Mouse (Mus musculus): ENCODE results near the gene Atxn1. TPM values are rescaled to one million over a fixed set of nuclear protein-coding genes. Genes with fewer than 3 reads are reported as not detected.

Atxn1 gene
- 10.4 and 10.8 TPM in 2 replicates for polyA plus RNA-seq (2015; fragmentation: Nextera tagmentation; extraction: Ambion mirVana)

- Histone ChIP-seq H3K9ac (ENCODE audit: low read depth, low read length) (peak within 1 kb of the TSS; percentile 99), H3K36me3 (ENCODE audit: control insufficient read depth, insufficient read depth, low read length) (no peaks in the 10 kb centered on the region), H3K9me3 (replicated peaks; ENCODE audit: control insufficient read depth, low read length, poor library complexity, severe bottlenecking) (no peaks in the 10 kb centered on the region), H3K27me3 (ENCODE audit: control insufficient read depth, insufficient read depth, low read depth, low read length) (no peaks in the 10 kb centered on the region; the same call in 1 of the 2 replicates), H3K4me3 (ENCODE audit: low read depth, low read length) (peak within 1 kb of the TSS; percentile 94), H3K4me1 (ENCODE audit: control insufficient read depth, insufficient read depth, low read length) (peaks cover 38% of the 10 kb centered on the region), H3K4me2 (ENCODE audit: low read length) (peak within 1 kb of the TSS; percentile 78), H3K27ac (ENCODE audit: low read length) (peak within 1 kb of the TSS; percentile 97)
- peak; percentile 80 for ATAC-seq
- WGBS = 0% methylated on average over 38 of the region's 53 CpGs
Measured at GRCm38 (mm10) chr13:45964853-45965593, at the start of gene Atxn1. TSS of gene Atxn1 (minus strand) at chr13:45965008.

GRCm38 (mm10) chr13:46011232-46011631, 46.4 kb upstream of the Atxn1 start:
- H3K36me3 ChIP-seq (ENCODE audit: control insufficient read depth, insufficient read depth, low read length) = no peaks in the 10 kb centered on the region
- no peak overlapping the region for H3K4me3 ChIP-seq (ENCODE audit: low read depth, low read length)
- no peak overlapping the region for H3K27ac ChIP-seq (ENCODE audit: low read length)
- no peak overlapping the region for H3K4me2 ChIP-seq (ENCODE audit: low read length)
- H3K9ac ChIP-seq (ENCODE audit: low read depth, low read length) = no peak overlapping the region
- H3K27me3 ChIP-seq (ENCODE audit: control insufficient read depth, insufficient read depth, low read depth, low read length) = no peaks in the 10 kb centered on the region
- H3K9me3 ChIP-seq (replicated peaks; ENCODE audit: control insufficient read depth, low read length, poor library complexity, severe bottlenecking) = no peaks in the 10 kb centered on the region
- WGBS = 46% methylated on average over 9 of the region's 9 CpGs
- no peak for ATAC-seq
- H3K4me1 ChIP-seq (ENCODE audit: control insufficient read depth, insufficient read depth, low read length) = peaks cover 18% of the 10 kb centered on the region

- Histone ChIP-seq H3K27ac (ENCODE audit: low read length) (no peak overlapping the region), H3K9me3 (replicated peaks; ENCODE audit: control insufficient read depth, low read length, poor library complexity, severe bottlenecking) (no peaks in the 10 kb centered on the region), H3K4me2 (ENCODE audit: low read length) (no peak overlapping the region), H3K9ac (ENCODE audit: low read depth, low read length) (no peak overlapping the region), H3K36me3 (ENCODE audit: control insufficient read depth, insufficient read depth, low read length) (no peaks in the 10 kb centered on the region), H3K4me3 (ENCODE audit: low read depth, low read length) (no peak overlapping the region), H3K27me3 (ENCODE audit: control insufficient read depth, insufficient read depth, low read depth, low read length) (no peaks in the 10 kb centered on the region), H3K4me1 (ENCODE audit: control insufficient read depth, insufficient read depth, low read length) (peaks cover 26% of the 10 kb centered on the region)
- no peak for ATAC-seq
- WGBS = 83% methylated on average over 12 of the region's 12 CpGs
Measured at GRCm38 (mm10) chr13:46010075-46010474, 45.3 kb upstream of the Atxn1 start.

GRCm38 (mm10) chr13:46008831-46009666, 44.2 kb upstream of the Atxn1 start:
- whole genome bisulfite sequencing = 7% methylated on average over 30 of the region's 30 CpGs

GRCm38 (mm10) chr13:46006211-46007102, 41.6 kb upstream of the Atxn1 start:
- Histone ChIP-seq H3K9me3 (replicated peaks; ENCODE audit: control insufficient read depth, low read length, poor library complexity, severe bottlenecking) (no peaks in the 10 kb centered on the region), H3K4me2 (ENCODE audit: low read length) (peak overlapping the region; percentile 26; the same call in 1 of the 2 replicates), H3K27ac (ENCODE audit: low read length) (peak overlapping the region; percentile 43), H3K27me3 (ENCODE audit: control insufficient read depth, insufficient read depth, low read depth, low read length) (no peaks in the 10 kb centered on the region), H3K9ac (ENCODE audit: low read depth, low read length) (0 out of 2 replicates have a peak overlapping the region, but pooled peaks have one; percentile 11), H3K4me1 (ENCODE audit: control insufficient read depth, insufficient read depth, low read length) (peaks cover 26% of the 10 kb centered on the region), H3K36me3 (ENCODE audit: control insufficient read depth, insufficient read depth, low read length) (no peaks in the 10 kb centered on the region), H3K4me3 (ENCODE audit: low read depth, low read length) (no peak overlapping the region)
- peak; percentile 74 for ATAC-seq
- 2% methylated on average over 4 of the region's 4 CpGs for WGBS

More at GRCm38 (mm10) chr13:46008831-46009666, 44.2 kb upstream of the Atxn1 start:
- no peaks in the 10 kb centered on the region for H3K27me3 ChIP-seq (ENCODE audit: control insufficient read depth, insufficient read depth, low read depth, low read length)
- H3K9me3 ChIP-seq (replicated peaks; ENCODE audit: control insufficient read depth, low read length, poor library complexity, severe bottlenecking) = no peaks in the 10 kb centered on the region
- 0 out of 2 replicates have a peak, but pooled peaks have one; percentile 28 for ATAC-seq
- peak overlapping the region; percentile 47 for H3K4me2 ChIP-seq (ENCODE audit: low read length)
- H3K4me1 ChIP-seq (ENCODE audit: control insufficient read depth, insufficient read depth, low read length) = peaks cover 26% of the 10 kb centered on the region
- no peaks in the 10 kb centered on the region for H3K36me3 ChIP-seq (ENCODE audit: control insufficient read depth, insufficient read depth, low read length)
- H3K9ac ChIP-seq (ENCODE audit: low read depth, low read length) = peak overlapping the region; percentile 54
- H3K27ac ChIP-seq (ENCODE audit: low read length) = peak overlapping the region; percentile 67
- peak overlapping the region; percentile 18 for H3K4me3 ChIP-seq (ENCODE audit: low read depth, low read length)

- peaks cover 26% of the 10 kb centered on the region for H3K4me1 ChIP-seq (ENCODE audit: control insufficient read depth, insufficient read depth, low read length)
- peak overlapping the region; percentile 26; the same call in 1 of the 2 replicates for H3K4me2 ChIP-seq (ENCODE audit: low read length)
- H3K36me3 ChIP-seq (ENCODE audit: control insufficient read depth, insufficient read depth, low read length) = no peaks in the 10 kb centered on the region
- H3K4me3 ChIP-seq (ENCODE audit: low read depth, low read length) = no peak overlapping the region
- no peak overlapping the region for H3K9ac ChIP-seq (ENCODE audit: low read depth, low read length)
- peak overlapping the region; percentile 25 for H3K27ac ChIP-seq (ENCODE audit: low read length)
- H3K9me3 ChIP-seq (replicated peaks; ENCODE audit: control insufficient read depth, low read length, poor library complexity, severe bottlenecking) = no peaks in the 10 kb centered on the region
- WGBS = 46% methylated on average over 7 of the region's 7 CpGs
- no peak for ATAC-seq
- H3K27me3 ChIP-seq (ENCODE audit: control insufficient read depth, insufficient read depth, low read depth, low read length) = no peaks in the 10 kb centered on the region
Measured at GRCm38 (mm10) chr13:46005656-46006055, 40.8 kb upstream of the Atxn1 start.

GRCm38 (mm10) chr13:46001356-46001755, 36.5 kb upstream of the Atxn1 start:
- Histone ChIP-seq H3K9ac (ENCODE audit: low read depth, low read length) (no peak overlapping the region), H3K4me3 (ENCODE audit: low read depth, low read length) (no peak overlapping the region), H3K9me3 (replicated peaks; ENCODE audit: control insufficient read depth, low read length, poor library complexity, severe bottlenecking) (no peaks in the 10 kb centered on the region), H3K27ac (ENCODE audit: low read length) (no peak overlapping the region), H3K4me2 (ENCODE audit: low read length) (no peak overlapping the region), H3K4me1 (ENCODE audit: control insufficient read depth, insufficient read depth, low read length) (peaks cover 9% of the 10 kb centered on the region), H3K27me3 (ENCODE audit: control insufficient read depth, insufficient read depth, low read depth, low read length) (no peaks in the 10 kb centered on the region), H3K36me3 (ENCODE audit: control insufficient read depth, insufficient read depth, low read length) (no peaks in the 10 kb centered on the region)
- 87% methylated on average over 5 of the region's 5 CpGs for WGBS
- no peak for ATAC-seq

GRCm38 (mm10) chr13:45992953-45993352, 28.1 kb upstream of the Atxn1 start:
- H3K4me3 ChIP-seq (ENCODE audit: low read depth, low read length) = no peak overlapping the region
- no peaks in the 10 kb centered on the region for H3K27me3 ChIP-seq (ENCODE audit: control insufficient read depth, insufficient read depth, low read depth, low read length)
- no peak overlapping the region for H3K9ac ChIP-seq (ENCODE audit: low read depth, low read length)
- H3K36me3 ChIP-seq (ENCODE audit: control insufficient read depth, insufficient read depth, low read length) = no peaks in the 10 kb centered on the region
- WGBS = 92% methylated on average over 9 of the region's 9 CpGs
- H3K9me3 ChIP-seq (replicated peaks; ENCODE audit: control insufficient read depth, low read length, poor library complexity, severe bottlenecking) = no peaks in the 10 kb centered on the region
- no peak for ATAC-seq
- no peak overlapping the region for H3K27ac ChIP-seq (ENCODE audit: low read length)
- H3K4me2 ChIP-seq (ENCODE audit: low read length) = no peak overlapping the region
- no peaks in the 10 kb centered on the region for H3K4me1 ChIP-seq (ENCODE audit: control insufficient read depth, insufficient read depth, low read length)
